Mouse (Mus musculus): ENCODE data around the gene Prr12.

DNA sequence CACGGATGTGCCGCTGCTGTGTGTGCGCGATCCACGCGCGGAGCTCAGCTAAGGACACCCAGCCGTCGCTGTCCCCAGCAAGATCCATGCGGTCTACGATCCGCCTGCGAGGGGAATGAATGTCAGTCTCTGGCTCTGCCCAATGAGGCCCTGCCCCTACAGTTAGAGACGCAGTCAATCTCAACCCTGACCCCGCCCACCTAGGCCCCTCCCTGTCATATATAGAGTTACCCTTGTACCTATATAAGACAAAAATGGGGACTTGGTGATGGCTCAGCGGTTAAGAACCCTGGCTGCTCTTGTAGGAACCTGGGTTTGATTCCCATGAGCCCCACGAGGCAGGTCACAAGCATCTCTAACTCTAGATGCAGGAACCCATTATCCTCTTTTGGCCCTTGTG is 35.9 kb upstream of the Prr12 start:
- TF ChIP-seq CTCF (IDR thresholded peaks at IDR 0.05; ENCODE audit: low read depth) (no peak), EP300 (IDR thresholded peaks at IDR 0.05; ENCODE audit: low read depth) (no peak)

Data from liver, postnatal 0 days (tissue).